Mouse (Mus musculus) hematopoietic multipotent progenitor cell, adult 10-12 weeks (in vitro differentiated cells): ENCODE data around the gene BC067074. TPM values are rescaled to one million over a fixed set of nuclear protein-coding genes. Genes with fewer than 3 reads are reported as not detected.

Experiments
- polyA plus RNA-seq: library from polyadenylated mRNA; stranded (reverse); fragments of >175 nt; gene quantifications from 2 replicates; pipeline ENCODE4 v1.2.3, GENCODE M21; 2012; ENCODE audit warnings: low replicate concordance

The BC067074 gene
- polyA plus RNA-seq = not detected in 2 replicates

GRCm38 (mm10) chr13:113292975-113293706 is at the start of gene BC067074:
Gene BC067074, plus strand, starts transcription at chr13:113293159.

Other genes with a start within 250 kb of the BC067074 start
- gene Gpx8, start 246.7 kb upstream of the BC067074 start, polyA plus RNA-seq = not detected in 2 replicates
- 4.5 and 38.8 TPM in 2 replicates for gene Gzma, start 192.2 kb upstream of the BC067074 start, polyA plus RNA-seq
- 0.24 and 0.85 TPM in 2 replicates for gene Esm1, start 83.5 kb upstream of the BC067074 start, polyA plus RNA-seq
- gene Gzmk, start 67.3 kb upstream of the BC067074 start, polyA plus RNA-seq = 0.31 and 0.65 TPM in 2 replicates